Mouse (Mus musculus): ENCODE data around the gene Ttc39b. TPM values are rescaled to one million over a fixed set of nuclear protein-coding genes. Genes with fewer than 3 reads are reported as not detected.

The Ttc39b gene
- total RNA-seq, 2 experiments from 2014 or later = 26.1 to 28.9 TPM

DNA sequence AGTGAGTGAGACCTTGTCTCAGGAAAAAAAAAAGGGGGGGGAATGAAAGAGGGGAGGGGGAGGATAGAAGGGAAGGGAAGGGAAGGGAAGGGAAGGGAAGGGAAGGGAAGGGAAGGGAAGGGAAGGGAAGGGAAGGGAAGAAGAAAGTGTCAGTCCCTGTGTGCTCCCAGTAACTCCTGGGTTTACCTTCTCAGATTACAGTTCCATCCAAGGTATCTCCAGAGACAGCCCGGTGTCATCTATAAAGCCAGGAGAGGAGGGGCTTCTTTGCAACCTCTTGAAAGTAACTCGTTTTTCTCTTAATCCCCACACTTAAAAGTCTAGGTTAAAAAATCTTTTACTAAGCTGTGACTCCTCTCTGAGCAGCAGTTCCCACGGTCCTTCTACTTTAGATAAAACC lies 5.3 kb downstream of the Ttc39b start:
- DNase-seq (ENCODE audit: low spot score in 2 of 2) = no peak

DNA sequence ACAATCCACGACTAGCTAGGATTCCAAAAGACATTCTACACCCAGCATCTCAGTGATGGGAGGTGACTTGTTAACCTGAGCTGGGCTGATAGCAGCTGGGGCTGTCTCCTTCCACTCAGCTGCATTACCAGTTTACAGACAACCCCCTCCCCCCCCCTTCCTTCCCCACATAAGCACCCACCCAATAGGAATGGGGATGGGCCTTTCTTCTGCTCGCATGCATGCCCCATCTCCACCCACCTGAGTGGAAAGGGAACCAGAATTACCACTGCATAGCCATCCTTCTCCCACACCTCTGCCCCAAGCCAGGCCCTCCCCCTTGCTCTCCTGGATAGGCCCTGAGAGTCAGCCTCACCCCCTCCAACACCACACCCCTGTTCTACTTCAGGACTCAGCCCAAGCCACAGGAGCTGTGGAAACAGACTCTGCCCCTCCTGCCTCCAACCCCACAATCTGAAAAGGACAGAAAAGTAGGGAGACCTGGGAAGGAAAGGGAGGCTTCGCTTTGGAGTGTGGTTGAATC lies 6.2 kb downstream of the Ttc39b start:
- no peak for DNase-seq (ENCODE audit: low spot score in 2 of 2)

DNA sequence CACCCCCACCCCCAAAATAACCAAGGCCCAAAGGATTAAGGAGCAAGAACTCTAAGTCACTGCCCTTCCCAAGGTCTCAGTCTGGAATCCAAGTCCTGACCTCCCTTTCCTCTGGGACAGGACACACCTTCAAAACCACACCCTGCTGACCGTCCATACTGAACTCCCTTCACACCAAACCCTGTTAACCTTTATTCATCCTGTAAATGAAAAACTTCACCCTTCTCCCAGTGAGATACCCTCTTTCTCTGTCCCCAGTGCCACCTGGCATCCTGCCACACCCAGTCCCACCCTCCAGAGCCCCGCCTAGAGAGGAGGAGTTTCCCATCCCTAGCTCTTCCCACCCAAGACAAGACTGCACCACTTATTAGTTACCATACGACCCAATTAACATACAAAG lies 7.3 kb downstream of the Ttc39b start:
- no peak for DNase-seq (ENCODE audit: low spot score in 2 of 2)

DNA sequence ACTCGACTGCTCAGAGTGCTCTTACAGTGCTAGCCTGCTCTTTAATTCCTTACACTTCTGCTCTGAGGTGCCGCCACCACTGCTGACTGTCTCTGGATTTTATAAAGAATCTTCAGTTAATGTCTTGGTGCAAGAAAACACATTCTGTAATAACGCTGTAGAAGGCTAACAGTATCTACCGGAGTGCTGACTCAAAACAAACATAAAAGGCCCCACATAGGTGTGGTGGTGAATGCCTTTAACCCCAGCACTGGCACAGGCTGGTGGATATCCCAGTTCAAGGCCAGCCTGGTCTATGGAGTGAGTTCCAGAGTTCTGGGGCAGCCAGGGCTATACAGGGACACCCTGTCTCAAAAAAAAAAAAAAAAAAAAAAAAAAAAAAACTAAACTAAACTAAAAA lies 8.1 kb downstream of the Ttc39b start:
- no peak for DNase-seq (ENCODE audit: low spot score in 2 of 2)

DNA sequence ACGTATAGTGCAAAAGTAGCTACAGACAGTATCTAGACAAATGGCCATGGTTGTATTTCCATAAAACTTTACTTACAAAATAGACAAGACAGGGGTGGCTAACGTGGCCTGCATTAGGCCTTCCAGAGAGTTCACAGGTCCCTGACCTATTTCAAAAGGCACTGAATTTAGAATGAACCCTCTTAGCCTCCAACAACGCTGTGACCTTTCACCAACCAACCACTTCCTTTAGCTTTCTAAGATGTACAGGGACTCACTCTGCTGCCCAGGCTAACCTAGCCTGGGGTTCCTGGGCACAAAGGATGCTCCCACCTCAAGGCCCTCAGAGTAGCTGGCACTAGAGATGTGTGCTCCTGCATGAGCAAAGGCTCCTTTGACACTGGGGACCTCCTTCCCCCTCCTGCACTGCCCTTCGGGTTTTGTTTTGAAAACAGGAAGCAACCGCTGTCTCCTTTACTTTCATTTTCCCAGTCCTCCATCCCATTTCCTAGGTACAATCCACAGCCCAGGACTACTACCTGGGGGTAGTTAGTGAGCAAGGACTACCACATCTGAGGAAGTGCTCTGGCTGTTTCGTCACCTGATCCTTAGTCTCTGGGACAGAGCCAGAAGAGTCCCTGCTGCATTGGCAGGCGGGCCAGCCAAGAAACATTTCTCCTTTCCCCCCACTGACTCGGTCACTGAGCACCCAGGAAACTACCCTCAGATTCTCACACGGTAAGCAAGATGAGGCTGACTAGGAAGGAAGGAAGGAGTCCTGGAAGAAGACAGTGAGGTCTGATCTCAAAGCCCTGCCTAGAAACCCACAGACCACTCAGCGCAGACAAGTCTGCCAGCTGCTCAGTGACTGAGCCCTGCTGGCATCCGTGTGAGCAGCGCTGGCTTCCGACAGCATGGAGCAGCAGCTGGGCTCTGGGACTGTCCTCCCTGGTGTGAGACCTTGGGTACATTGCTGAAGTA lies 8.9 kb downstream of the Ttc39b start:
- DNase-seq (ENCODE audit: low spot score in 2 of 2) = no peak

DNA sequence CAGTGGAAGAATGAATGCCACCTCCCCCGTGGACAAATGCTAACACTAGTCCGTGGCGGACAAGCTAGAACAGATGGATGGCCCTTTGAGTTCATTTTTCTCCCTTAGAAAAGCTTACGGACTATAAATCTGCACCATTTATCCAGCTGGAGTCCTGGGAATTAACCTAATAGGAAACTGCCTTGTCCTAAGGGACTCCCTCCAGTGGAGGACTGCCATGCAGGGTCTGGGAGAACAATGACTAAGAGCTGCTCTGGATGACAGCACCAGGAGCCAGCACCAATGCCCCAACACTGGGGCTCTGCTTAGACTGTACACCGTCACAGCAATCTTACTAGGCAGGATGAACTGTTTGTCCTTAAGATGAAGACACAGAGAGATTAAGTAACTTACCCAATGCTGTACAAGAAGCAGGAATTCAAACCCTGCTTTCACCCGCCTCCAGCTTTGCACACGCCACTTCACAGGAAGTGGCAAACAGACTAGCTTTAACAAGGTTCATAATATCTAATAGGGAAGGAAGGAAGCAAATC lies 9.7 kb downstream of the Ttc39b start:
- no peak for DNase-seq (ENCODE audit: low spot score in 2 of 2)

DNA sequence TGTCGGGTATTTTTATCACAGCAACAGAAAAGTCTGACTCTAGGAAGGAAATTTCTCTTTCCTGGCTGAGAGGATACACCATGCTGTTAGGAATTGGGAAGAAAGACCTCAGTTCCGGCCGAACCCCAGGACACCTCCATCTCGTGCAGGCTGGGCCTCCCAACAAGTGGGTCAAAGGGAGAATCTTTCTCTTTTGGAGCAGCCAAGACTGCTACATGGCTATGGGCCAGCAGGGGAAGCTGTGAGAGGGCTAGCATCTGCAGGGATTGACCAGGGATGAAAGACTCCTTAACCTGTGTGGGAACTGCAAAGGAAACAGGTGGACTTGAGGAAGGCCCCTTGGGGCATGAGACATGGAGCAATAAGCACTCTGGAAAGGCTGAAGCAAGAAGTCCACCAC lies 11.7 kb downstream of the Ttc39b start:
- no peak for DNase-seq (ENCODE audit: low spot score in 2 of 2)

DNA sequence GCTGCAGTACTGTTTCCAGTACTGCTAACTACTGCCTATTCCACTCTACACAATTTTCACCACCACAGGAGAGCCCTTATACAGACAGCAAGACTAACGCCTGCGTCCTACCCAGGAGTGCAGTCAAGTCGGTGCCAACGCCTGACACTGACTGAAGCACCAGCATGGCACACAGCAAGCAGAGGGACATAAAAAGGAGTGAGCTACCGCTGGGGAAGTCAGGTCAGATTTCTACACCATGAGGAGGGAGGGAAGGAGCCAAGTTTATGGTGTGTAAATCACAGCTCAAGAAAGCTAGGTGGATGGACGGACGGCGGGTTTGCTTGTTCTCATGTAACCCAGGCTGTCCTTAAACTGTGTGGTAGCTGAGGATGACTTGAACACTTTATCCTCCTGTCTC lies 12.6 kb downstream of the Ttc39b start:
- no peak for DNase-seq (ENCODE audit: low spot score in 2 of 2)

DNA sequence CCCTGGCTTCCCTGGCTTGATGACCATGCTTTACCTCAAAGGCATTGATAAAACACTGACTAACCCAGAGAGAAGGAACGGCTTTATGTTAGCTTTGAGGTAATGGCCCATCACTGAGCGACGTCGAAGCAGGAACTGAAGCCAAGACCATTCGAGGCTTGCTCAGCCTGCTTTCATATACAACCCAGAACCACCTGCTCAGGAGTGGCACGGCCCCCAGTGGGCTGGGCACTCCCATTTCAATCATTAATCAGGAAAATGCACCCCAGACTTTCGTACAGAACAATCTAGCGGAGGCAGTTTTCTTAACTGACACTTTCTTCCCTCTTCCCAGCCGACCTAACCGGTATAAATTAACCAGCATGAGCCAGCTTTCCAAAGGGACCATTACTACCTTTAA lies 13.1 kb downstream of the Ttc39b start:
- DNase-seq (ENCODE audit: low spot score in 2 of 2) = no peak

DNA sequence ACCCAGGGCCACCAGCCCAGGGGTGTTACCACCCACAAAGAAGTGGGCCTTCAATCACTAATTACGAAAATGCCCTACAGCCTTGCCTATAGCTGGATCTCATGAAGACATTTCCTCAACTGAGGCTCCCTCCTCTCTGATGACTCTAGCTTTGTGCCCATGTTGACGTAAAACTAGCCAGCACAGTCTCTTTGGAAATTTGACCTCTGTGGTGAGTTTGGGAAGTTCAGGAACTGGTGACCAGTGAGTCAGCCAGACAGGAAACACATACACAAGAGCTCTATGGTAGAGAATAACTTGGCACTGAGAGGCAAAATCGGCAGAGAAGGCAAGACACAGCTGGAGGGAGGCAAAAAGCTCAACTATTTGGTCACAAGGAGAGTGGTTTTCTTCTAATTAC lies 15.1 kb downstream of the Ttc39b start:
- no peak for DNase-seq (ENCODE audit: low spot score in 2 of 2)

DNA sequence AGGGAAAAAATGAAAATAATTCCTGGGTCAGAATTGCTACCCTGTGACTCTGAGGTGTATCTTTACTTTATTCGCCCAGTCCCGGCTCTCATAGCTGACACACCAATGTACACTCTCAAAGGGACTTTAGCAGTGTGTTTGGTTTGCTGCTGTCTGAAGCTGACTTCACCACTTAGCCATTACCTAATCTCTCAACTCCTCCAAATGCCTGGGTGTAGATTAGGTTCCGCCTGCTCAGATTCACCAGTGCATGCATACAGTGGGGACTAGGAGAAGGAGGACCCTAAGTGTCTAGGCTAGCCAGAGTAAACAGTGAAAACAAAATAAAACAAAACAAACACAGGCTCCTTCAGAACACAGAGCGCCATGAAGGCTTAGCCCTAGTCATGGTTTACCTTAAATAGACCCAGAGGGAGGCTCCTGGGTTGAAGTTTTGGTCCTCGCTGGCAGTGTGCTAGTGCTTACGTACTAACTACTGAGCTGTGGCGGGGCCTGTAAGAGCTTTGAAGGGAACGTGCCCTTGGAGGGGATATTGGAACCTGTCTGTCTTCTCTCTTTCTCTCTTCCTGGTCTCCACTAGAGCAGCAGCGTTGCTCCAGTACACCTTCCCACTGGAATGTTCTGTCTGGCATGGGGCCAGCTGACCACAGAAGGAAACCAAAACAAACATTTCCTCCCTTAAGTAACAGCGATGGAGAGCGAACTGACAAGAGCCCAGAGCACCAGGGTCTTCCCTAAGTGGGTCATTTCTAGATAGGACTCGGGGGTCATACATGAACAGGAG lies 16.2 kb downstream of the Ttc39b start:
- no peak for DNase-seq (ENCODE audit: low spot score in 2 of 2)

DNA sequence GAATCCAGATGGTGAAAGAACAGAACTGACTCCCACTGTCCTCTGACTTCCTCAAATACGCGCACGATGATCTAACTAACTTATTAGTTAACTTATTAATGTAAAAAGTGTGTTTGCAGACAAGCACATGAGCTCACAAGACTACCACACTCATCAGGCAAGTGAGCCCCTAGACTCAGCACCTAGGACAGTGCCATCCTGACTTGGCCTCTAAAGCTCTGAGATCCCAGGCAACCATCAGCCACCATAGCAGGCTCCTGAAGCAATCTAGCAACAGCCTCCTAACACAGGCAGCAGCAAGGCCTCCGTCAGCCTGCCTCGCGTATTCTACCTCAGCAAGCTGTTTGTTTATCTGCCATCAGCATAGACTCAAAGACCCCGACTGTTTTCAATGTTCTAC lies 17.2 kb downstream of the Ttc39b start:
- no peak for DNase-seq (ENCODE audit: low spot score in 2 of 2)

DNA sequence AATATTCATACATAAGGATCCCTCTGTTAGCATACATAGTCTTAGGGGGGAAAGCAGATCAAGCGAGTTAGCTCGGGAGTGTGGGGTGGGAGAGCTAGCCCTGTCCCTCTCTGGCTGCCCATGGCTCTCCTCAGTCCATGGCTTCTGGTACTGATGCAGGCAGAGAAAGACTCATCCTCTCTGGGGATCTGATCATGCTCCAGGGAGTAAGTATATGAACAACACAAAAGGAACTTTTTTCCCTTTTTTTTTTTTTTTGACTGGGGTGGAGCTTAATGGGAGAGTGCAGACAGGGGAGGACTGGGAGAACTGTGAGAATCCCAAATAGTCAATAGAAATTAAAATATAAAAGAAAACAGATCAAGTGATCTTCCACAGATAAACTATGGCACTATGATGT lies 19.0 kb downstream of the Ttc39b start:
- DNase-seq (ENCODE audit: low spot score in 2 of 2) = no peak

DNA sequence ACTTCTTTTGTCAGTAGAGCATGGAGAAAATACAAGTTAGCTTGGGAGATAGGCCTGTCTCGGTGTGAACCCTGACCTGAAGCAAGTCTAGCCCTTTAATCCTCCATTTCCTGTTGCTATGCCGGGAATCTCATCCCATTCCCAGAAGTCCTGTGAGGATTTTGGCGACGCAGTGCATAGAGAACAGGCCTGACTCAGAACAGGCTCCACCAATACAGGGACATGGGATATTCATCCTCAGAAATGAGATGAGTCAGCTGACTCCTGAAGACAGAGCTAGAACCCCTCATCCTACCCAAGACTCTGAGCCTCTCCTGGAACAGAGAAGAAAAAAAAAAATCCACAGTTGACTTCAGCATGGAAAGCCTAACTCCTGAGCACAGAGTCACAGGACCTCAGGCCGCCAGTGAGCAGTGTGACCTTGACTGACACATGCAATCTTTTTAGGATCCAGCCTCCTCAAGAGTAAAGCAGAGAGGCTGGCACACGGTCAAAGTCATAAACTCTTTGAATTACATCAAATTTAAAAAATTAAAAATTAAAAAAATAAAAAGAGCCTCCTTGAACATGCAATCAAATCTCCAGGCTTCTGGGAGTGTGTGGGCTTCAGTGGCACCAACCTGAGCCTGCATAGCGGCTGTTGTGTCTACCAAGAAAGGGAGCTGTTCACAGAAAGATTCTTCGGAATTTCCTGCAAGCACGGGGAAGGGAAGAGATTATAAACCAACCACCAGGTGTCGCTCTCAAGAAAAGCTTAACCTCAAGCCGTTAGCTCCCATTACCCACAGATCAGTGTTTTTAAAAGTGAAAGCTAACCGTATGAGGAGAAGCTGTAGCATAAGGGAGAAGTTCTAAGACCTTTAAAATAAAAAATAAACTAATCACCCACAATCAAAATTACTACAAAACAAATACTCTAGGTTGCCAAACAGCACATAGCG lies 20.9 kb downstream of the Ttc39b start:
- DNase-seq (ENCODE audit: low spot score in 2 of 2) = peak; percentile 68 to 77

DNA sequence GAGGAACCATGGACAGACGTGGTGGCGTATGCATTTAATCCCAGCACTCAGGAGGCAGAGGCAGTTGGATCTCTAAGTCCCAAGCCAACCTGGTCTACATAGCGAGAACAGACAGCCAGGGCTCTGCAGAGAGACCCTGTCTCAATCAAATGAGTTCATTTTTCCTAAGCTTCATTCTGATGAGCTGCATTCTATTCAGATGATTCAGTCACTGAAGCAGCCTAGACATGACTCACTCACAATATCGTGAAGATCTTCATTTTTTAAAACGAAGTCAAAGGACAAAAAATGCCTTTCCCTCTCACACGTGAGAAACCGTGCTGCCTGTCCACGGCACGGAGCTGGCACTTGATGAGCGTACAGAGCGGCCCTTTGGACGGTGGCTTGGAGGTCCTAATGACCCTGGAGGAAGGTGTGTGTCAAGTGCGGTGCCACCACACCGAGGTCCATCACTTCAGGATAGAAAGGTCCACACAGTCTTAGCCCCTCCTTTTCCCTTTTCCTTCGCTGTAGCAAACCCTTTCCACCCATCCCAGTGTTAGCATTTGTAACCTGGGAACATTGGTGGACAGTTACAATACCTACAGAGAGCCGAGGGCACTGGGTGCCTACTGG lies 21.8 kb downstream of the Ttc39b start:
- DNase-seq (ENCODE audit: low spot score in 2 of 2) = no peak

DNA sequence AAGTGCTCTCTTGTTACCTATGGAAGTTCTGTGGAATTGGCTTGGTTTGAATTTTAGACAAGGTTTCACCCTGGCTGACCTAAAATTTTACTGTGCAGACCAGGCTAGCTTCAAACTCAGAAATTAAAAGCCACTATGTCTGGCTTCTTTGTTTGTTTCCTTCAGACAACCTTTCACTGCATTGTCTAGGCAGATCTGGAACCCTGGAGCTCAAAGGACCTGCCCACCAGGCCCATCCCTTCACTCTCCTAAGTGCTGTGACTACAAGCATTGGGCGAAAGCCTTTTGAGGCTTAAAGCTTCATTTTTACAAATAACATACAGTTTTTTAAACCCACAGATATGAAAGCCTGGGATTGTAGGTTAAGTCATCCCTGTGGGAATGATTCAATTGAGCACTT lies 22.3 kb downstream of the Ttc39b start:
- no peak for DNase-seq (ENCODE audit: low spot score in 2 of 2)

DNA sequence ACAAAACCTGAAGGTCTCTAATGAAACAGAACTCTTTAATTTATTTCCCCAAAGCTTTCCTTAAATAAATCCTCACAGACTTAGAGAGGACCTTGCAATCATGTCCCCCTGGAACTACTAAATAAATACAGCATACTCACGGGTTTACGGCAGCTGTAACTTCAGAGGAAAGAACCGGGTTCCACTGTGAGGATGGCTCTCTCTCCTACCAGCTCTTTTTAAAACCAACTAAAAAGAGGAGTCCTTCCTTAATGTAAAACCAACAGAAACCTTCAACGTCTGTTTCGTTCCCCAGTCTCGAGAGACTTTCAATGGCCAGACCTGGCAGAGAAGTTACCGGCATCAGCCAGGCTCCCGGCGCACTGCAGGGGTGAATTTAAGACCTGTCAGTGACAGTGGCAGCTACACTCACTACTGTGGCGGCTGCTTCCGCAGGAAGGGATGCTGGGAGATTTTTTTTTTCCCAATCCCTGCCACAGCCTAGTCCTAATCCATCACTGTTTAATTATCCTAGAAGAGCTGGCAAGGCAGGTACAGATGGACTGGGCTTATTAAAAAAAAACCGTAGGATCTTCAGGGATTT lies 39.2 kb downstream of the Ttc39b start:
- peak; percentile 42 to 52 for DNase-seq (ENCODE audit: low spot score in 2 of 2)

DNA sequence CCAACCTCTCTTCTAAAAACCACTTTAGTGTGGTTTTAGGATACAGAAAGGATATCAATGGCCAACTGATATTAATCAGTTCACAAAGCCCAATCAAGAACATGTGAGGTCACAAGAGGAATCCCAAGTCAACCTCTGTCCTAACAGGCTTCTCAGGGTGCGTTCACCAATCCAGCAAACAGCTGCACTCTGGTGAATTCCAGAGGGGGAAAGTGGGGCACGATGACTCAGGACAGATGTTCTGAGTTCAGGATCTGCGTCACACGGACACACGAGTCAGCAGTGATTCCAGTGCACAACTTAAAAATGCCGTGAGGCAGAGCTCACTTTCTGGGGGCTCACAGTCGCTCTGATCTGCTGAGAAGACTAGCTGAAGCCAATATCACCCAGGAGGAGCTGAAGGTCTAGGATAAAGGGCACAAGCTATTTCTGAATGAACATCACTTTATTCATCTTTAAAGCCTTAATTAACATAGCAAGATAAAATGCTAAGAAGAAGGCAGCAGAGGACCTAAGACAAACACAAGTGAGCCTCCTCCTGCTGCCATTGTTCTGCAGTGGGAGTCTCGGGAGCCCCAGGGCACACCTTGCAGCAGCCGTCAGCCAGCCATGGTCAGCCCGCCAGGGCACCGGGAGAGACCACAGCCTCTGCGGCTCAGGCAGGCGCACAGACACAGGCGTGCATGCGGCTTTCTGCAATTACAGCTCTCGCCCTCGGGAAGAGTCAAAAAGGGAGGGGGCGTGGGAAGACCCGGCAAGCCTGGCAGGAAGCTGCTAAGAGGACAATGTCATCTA lies 39.9 kb downstream of the Ttc39b start:
- peak; percentile 42 to 57 for DNase-seq (ENCODE audit: low spot score in 2 of 2)

DNA sequence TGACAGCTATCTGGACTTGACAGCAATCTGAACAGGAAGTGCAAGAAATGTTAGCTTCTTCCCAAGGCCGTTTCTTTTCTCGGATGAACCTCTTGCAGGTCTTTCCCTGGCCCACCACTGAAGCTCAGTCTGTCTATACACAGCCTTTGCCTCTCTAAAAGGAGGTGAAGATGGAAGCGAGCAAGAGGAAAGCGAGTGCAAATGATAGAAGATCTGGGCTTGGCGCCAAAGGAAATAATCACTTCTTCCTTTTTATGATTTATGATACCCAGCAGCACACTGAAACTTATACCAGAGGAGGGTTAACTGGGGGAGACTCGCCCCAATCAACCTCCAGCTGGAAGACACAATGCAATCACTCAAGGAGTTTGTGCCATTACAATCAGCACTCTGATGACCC lies 41.6 kb downstream of the Ttc39b start:
- DNase-seq (ENCODE audit: low spot score in 2 of 2) = no peak
